Mouse (Mus musculus) midbrain, postnatal 0 days (tissue): Measurements from ENCODE around the gene Card19. TPM values are rescaled to one million over a fixed set of nuclear protein-coding genes. Genes with fewer than 3 reads are reported as not detected.

Experiments used
- ATAC-seq: fragments of 200-750 bp; cut with Nextera tagmentation; 2 replicates; pipeline ENCODE4 v1.8.0; 2017; ENCODE audit warnings: moderate number of reproducible peaks, mild to moderate bottlenecking, moderate TSS enrichment, moderate library complexity; ENCODE audit not compliant: low FRiP score
- DNase-seq: peaks from one replicate; pipeline ENCODE4 v3.0.0-alpha.2; 2015; ENCODE audit warnings: low spot score
- H3K27ac ChIP-seq: fragments of 300-500 bp; sonication (generic); 2 replicates; pipeline ENCODE4 v1.5.1; 2014; ENCODE audit warnings: low read depth, mild to moderate bottlenecking, low read length, mixed read lengths
- H3K27me3 ChIP-seq: fragments of 300-500 bp; sonication (generic); 2 replicates; pipeline ENCODE4 v1.6.1; 2014; ENCODE audit warnings: low read length, control low read depth, mixed read lengths; ENCODE audit not compliant: insufficient read depth
- H3K36me3 ChIP-seq: fragments of 300-500 bp; sonication (generic); 2 replicates; pipeline ENCODE4 v1.6.1; 2014; ENCODE audit warnings: low read length, control low read depth, mixed read lengths; ENCODE audit not compliant: insufficient read depth
- H3K4me1 ChIP-seq: fragments of 300-500 bp; sonication (generic); 2 replicates; pipeline ENCODE4 v1.6.1; 2014; ENCODE audit warnings: mild to moderate bottlenecking, control low read depth, antibody characterized with exemption, low read length, mixed read lengths; ENCODE audit not compliant: insufficient read depth
- H3K4me2 ChIP-seq: fragments of 300-500 bp; sonication (generic); 2 replicates; pipeline ENCODE4 v1.6.1; 2014; ENCODE audit warnings: low read depth, mild to moderate bottlenecking, low read length, mixed read lengths; ENCODE audit not compliant: poor library complexity, severe bottlenecking
- H3K4me3 ChIP-seq: fragments of 300-500 bp; sonication (generic); 2 replicates; pipeline ENCODE4 v1.5.1; 2014; ENCODE audit warnings: low read depth, mild to moderate bottlenecking, low read length, moderate library complexity
- H3K9ac ChIP-seq: fragments of 300-500 bp; sonication (generic); replicated peaks from 2 replicates; pipeline ENCODE4 v1.6.1; 2014; ENCODE audit warnings: mild to moderate bottlenecking, low read length, moderate library complexity, mixed read lengths; ENCODE audit not compliant: poor library complexity, severe bottlenecking
- H3K9me3 ChIP-seq: fragments of 300-500 bp; sonication (generic); 2 replicates; pipeline ENCODE4 v1.6.1; 2016; ENCODE audit warnings: low read length, control low read depth
- CTCF ChIP-seq: IDR thresholded peaks from 2 replicates; pipeline ENCODE4 v1.5.1; 2016; ENCODE audit warnings: antibody characterized with exemption, mild to moderate bottlenecking
- WGBS: fragments of 180-500 bp; shearing (Covaris S2); extraction: QIAGEN DNeasy Blood & Tissue Kit; methylation state at CpG from one replicate; pipeline ENCODE4 v1.1.7; 2014; 5-methylcytosine and 5-hydroxymethylcytosine counted together
- polyA plus RNA-seq: library from polyadenylated mRNA; unstranded; fragments of >200 nt; fragmentation: Nextera tagmentation; extraction: Ambion mirVana; gene quantifications from 2 replicates; pipeline ENCODE4 v1.2.1, GENCODE M21; 2015
- total RNA-seq: library from RNA; depleted of rRNA; stranded (reverse); fragments of >200 nt; gene quantifications from 2 replicates; pipeline ENCODE4 v1.2.3, GENCODE M21; 2014; rRNA removed

Card19 gene
- total and polyA plus RNA-seq, 2 experiments from 2014 or later: 32.7 to 44.5 TPM

- no peaks in the 10 kb centered on the region for H3K4me1 ChIP-seq
- H3K36me3 ChIP-seq: no peaks in the 10 kb centered on the region
- WGBS: 84% methylated on average over 10 of the region's 10 CpGs
- DNase-seq (no peak), ATAC-seq (no peak)
- no peak overlapping the region for H3K4me2 ChIP-seq
- no peak overlapping the region for H3K9ac ChIP-seq
- no peak for TF ChIP-seq CTCF
- no peaks in the 10 kb centered on the region for H3K9me3 ChIP-seq
- H3K27me3 ChIP-seq: no peaks in the 10 kb centered on the region
- no peak overlapping the region for H3K4me3 ChIP-seq
- H3K27ac ChIP-seq: no peak overlapping the region
Observed at GRCm38 (mm10) chr13:49158040-49158713, 57.7 kb downstream of the Card19 start.

- Histone ChIP-seq H3K36me3 (no peaks in the 10 kb centered on the region), H3K9ac (no peak overlapping the region), H3K9me3 (no peaks in the 10 kb centered on the region), H3K4me1 (no peaks in the 10 kb centered on the region), H3K4me3 (no peak overlapping the region), H3K4me2 (no peak overlapping the region), H3K27me3 (no peaks in the 10 kb centered on the region), H3K27ac (no peak overlapping the region)
- peak; percentile 60 for TF ChIP-seq CTCF
- 72% methylated on average over 4 of the region's 4 CpGs for WGBS
- ATAC-seq (no peak), DNase-seq (no peak)
Observed at GRCm38 (mm10) chr13:49156645-49157044, 59.2 kb downstream of the Card19 start.

GRCm38 (mm10) chr13:49154621-49155020 lies 61.2 kb downstream of the Card19 start:
- Histone ChIP-seq H3K36me3 (no peaks in the 10 kb centered on the region), H3K9me3 (no peaks in the 10 kb centered on the region), H3K9ac (no peak overlapping the region), H3K27me3 (no peaks in the 10 kb centered on the region), H3K4me1 (no peaks in the 10 kb centered on the region), H3K27ac (no peak overlapping the region), H3K4me2 (no peak overlapping the region), H3K4me3 (no peak overlapping the region)
- WGBS: 58% methylated on average over 7 of the region's 7 CpGs
- TF ChIP-seq CTCF: no peak
- no peak for DNase-seq
- no peak for ATAC-seq

- Histone ChIP-seq H3K4me2 (no peak overlapping the region), H3K36me3 (no peaks in the 10 kb centered on the region), H3K9me3 (no peaks in the 10 kb centered on the region), H3K27ac (no peak overlapping the region), H3K27me3 (no peaks in the 10 kb centered on the region), H3K9ac (no peak overlapping the region), H3K4me3 (no peak overlapping the region), H3K4me1 (no peaks in the 10 kb centered on the region)
- 82% methylated on average over 10 of the region's 10 CpGs for WGBS
- DNase-seq (no peak), ATAC-seq (no peak)
- TF ChIP-seq CTCF: no peak
Observed at GRCm38 (mm10) chr13:49154028-49154427, 61.8 kb downstream of the Card19 start.

Other genes with a start within 250 kb of the Card19 start
- 45.6 and 58.3 TPM in 2 replicates for gene Fam120a, start 248.0 kb downstream of the Card19 start, total RNA-seq
- gene Fam120a, start 248.0 kb downstream of the Card19 start, polyA plus RNA-seq: 8.5 and 9.5 TPM in 2 replicates
- 62.9 and 63.4 TPM in 2 replicates for gene Wnk2, start 68.0 kb downstream of the Card19 start, total RNA-seq
- 15.2 and 17.7 TPM in 2 replicates for gene Wnk2, start 68.0 kb downstream of the Card19 start, polyA plus RNA-seq
- gene Ninj1, start 28.6 kb downstream of the Card19 start, total RNA-seq: 19.4 and 29.7 TPM in 2 replicates
- 34.8 and 36.5 TPM in 2 replicates for gene Ninj1, start 28.6 kb downstream of the Card19 start, polyA plus RNA-seq
- 0.33 and 1.2 TPM in 2 replicates for gene Susd3, start 32.7 kb upstream of the Card19 start, total RNA-seq
- 0.63 and 0.92 TPM in 2 replicates for gene Susd3, start 32.7 kb upstream of the Card19 start, polyA plus RNA-seq
- 9.3 and 12.0 TPM in 2 replicates for gene Fgd3, start 104.3 kb upstream of the Card19 start, total RNA-seq
- 2.1 and 2.4 TPM in 2 replicates for gene Fgd3, start 104.3 kb upstream of the Card19 start, polyA plus RNA-seq
- 49.3 and 50.4 TPM in 2 replicates for gene Bicd2, start 125.5 kb upstream of the Card19 start, total RNA-seq
- 24.0 and 24.1 TPM in 2 replicates for gene Bicd2, start 125.5 kb upstream of the Card19 start, polyA plus RNA-seq
- gene Ippk, start 205.2 kb upstream of the Card19 start, total RNA-seq: 11.9 TPM in 2 replicates
- gene Ippk, start 205.2 kb upstream of the Card19 start, polyA plus RNA-seq: 10.4 and 10.9 TPM in 2 replicates